Mouse (Mus musculus) CD4-positive, CD25-positive, alpha-beta regulatory T cell, adult 2 months (primary cell): ENCODE measurements around the gene Sp2.
A peak's percentile ranks its signal among the peaks of the same experiment; 100 is the strongest.

Experiments
- DNase-seq: peaks from one replicate; pipeline ENCODE4 v3.0.0-alpha.2; 2012; ENCODE audit warnings: low read depth, low spot score

The Sp2 gene

GRCm38 (mm10) chr11:96970341-96970740, 12.4 kb downstream of the Sp2 start:
- no peak for DNase-seq

DNA sequence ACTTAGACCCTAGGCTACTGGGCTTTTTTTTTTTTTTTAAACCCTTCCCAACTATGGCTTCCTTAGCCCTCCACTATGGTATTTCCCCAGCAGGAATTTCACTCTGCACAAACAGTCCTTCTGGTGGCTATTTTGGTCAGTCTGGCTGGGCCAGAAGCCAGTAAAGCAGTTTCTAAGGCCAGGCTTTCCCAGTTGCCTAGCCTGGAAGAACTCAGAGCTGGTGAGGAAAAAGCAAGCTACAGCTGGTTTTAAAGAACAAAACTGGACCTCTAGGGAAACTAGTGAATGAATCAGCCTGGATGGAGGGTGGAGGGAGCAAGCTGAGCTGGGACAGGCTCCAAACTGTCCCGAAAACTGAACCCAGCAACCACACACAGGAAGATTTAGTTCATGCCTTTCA, 13.0 kb downstream of the Sp2 start:
- no peak for DNase-seq

DNA sequence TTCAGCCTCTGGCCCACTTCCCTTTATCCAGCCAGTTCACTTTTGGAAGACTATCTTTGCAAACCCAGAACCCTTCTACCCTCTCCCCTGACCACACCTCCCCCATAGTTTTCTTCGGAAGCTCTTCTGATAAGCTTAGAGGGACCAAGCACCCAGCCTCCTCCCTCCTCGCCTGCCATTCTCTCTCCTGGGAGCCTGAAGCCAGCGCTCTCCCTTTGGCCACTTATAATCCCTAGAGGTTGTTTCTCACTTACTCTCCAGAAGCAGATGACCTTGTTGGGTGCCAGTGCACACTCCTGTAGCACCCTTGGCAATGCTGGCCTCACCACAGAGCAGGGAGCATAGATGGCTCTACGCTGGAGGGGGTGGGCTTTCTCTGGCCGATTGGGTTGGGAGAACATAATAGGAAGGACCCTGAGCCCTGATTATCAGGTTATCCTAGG, 13.5 kb downstream of the Sp2 start:
- no peak for DNase-seq

- DNase-seq = no peak
These were observed 14.3 kb downstream of the Sp2 start for GRCm38 (mm10) chr11:96968476-96968875.

DNA sequence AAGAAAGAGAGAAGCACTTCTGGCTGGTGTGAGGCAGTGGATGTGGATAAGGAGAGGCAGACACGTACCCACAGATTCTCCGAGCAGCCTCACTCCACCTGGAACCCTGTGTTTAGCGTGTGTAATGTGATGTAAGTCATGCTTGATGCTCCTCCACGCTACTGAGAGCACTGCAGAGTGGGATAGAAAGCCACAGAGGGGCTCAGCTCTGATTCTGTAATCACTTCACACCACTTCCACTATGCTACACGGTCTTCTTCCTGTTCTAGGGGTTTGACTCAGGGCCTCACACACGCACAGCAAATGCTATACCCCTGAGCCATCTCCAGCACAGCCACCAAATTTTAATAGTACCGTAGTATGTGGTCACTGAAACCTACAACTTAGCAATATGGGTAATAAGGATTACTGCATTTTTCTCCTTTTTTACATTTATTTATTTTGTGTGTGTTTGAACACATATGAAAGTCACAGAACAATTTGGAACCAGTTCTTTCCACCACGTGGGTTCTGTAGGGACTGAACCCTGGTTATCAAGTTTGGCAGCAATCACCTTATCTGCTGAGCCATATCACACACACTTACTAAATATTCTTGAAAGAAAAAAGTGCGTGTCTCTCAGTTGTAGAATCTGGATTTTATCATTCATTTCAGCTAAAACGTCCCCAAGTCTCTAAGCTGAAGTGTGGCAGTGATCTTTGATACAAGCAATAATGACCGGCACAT, 15.1 kb downstream of the Sp2 start:
- DNase-seq = peak; percentile 49

GRCm38 (mm10) chr11:96966914-96967543, 15.7 kb downstream of the Sp2 start:
- DNase-seq = peak; percentile 76

DNA sequence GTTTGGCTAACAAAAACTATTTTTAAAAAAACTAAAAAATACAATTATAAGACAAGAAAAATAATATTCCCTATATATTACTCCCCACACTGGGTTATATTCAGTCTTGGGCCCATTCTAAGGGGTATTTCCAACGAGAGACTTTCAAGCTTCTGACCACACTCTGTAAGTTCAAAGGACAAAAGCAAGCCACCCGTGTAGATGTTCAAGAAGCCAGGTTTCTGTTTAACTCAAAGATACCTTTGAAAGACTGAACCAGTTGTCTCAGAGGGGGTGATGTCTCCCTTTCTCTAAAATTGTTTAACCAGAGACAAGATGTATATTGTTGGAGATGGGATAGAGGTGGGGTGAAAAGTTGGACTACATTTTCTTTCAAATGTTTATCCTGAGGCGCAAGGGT, 16.6 kb downstream of the Sp2 start:
- no peak for DNase-seq

DNA sequence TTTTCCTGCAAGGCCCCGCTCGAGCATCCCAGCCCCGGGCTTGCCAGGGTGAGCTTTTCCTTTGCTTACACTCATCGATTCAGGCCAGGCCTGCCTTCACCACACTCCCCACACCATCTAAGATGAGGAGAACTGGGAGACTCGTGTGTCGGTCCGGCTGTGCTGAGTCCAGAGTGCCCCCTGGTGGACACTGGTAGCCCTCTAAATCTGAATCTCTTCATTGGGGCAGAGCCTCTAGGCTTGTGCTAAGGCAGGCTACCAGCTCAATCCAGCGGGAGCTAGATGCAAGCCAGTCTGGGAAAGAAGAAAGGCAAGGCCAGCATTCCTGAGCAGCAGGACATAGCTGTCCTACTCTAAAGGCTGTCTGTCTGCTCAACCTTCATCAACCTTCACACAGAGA, 19.2 kb downstream of the Sp2 start:
- peak; percentile 87 for DNase-seq

GRCm38 (mm10) chr11:96957061-96957805, 25.5 kb downstream of the Sp2 start:
- DNase-seq = no peak

DNA sequence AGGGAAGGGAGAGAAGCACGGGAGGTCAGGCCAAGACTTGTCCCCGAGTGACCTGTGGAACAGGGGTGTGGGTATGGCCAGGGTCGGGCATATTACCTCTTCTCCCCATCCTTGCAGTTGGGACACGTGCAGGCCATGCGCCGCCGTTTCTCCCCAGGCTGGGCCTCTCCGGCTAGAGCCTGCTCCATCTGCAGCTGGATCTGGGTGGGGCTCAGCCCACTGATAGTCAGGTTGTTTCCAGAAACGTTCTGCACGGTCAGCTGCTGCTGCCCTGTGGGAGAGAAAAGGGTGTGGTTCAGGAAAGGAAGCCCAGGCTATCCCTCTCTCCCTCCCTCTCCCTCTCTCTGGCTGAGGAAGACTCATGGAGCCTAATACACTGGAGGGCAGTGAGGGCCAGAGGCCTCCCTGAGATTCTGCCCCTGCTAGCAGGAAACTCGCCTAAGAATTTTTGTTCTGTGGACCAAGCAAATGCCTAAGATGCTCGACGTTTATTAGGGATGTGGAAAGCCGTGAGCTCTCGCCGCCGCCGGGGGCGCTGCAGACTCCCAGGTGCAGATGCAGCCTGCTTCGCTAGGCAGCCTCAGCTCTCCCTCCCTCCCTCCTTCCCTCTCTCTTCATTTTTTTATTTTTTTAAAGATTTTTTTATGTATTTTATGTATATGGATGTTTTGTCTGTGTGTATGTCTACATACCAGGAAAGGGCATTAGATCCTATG, 26.6 kb downstream of the Sp2 start:
- no peak for DNase-seq

DNA sequence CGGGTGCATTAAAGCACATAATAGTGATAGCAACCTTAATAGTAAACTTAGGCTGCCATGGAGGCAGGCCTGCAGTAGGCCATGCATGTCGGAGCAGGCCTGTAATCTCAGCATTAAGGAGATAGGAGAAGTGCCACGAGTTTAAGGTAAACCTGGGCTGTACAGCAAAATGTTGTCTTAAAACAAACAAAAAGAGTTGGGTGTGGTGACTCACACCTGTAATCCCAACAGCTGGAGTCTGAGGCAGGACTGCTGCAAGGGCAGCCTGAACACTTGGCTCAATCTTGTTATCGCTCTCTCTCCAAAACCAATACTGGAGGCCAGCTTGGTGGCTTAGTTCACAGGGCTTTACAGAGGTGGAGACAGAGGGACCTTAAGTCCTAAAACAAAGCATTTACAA, 27.7 kb downstream of the Sp2 start:
- DNase-seq = no peak

GRCm38 (mm10) chr11:96952896-96953295, 29.9 kb downstream of the Sp2 start:
- DNase-seq = no peak

- DNase-seq = no peak
These were observed 30.3 kb downstream of the Sp2 start for GRCm38 (mm10) chr11:96952426-96952825.

- DNase-seq = peak; percentile 60
These were observed 32.0 kb downstream of the Sp2 start for GRCm38 (mm10) chr11:96950767-96951166.

- DNase-seq = no peak
These were observed 34.9 kb downstream of the Sp2 start for GRCm38 (mm10) chr11:96947849-96948248.

GRCm38 (mm10) chr11:96946498-96946897, 36.3 kb downstream of the Sp2 start:
- DNase-seq = no peak

DNA sequence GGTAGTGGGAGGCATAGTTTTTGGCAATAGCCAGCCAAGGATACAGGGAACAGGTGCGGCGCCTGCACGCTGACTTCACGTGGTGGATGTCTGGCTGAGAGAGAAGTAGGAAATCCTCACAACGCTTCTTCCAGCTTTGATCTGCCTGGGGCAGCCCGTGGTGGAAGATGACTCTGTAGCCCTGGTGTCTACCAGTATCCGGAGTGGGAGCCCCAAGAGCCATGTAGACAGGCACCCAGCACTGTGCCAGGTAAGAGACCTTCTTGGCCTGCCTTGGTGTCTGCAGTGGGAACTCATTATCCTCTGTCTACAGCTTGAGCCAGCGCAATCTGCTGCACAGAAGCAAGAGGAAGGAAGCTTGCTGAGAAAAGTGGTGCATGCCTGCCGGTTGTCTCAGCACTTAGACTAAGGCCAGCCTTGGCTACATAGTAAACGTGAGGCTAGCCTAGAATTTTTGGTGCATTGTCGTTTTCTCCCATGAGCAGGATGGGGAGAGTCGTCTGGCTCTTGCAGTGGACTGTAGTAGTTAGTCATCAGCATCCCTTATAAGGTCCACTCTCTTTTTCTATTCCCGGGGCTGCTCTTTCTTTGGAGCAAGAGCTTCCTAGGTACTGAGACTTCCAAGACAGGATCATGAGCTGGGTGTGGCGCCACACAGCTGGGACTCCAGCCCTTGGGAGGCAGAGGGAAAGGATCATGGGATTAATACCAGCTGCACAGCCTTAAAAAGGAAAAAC, 37.7 kb downstream of the Sp2 start:
- DNase-seq = peak; percentile 54

GRCm38 (mm10) chr11:96943746-96944304, 38.9 kb downstream of the Sp2 start, which contains the start of gene Pnpo:
Gene Pnpo (minus strand): TSS chr11:96943986.
- peak; percentile 96 for DNase-seq

GRCm38 (mm10) chr11:96941989-96942590, 40.7 kb downstream of the Sp2 start:
- no peak for DNase-seq
